Mouse (Mus musculus) liver, embryonic 15.5 days (tissue): ENCODE measurements at regions not wholly inside any gene's neighbourhood (a gene's known extent, or its start where the extent isn't known, plus 50 kb on each side); places are given as distances from the start of the nearest gene placed in this dataset.

Experiments
- ATAC-seq: fragments of 200-750 bp; cut with Nextera tagmentation; 2 replicates; pipeline ENCODE4 v1.8.0; 2017; ENCODE audit warnings: moderate number of reproducible peaks, mild to moderate bottlenecking, moderate library complexity; ENCODE audit not compliant: insufficient read depth
- H3K27ac ChIP-seq: fragments of 300-500 bp; sonication (generic); replicated peaks from 2 replicates; pipeline ENCODE4 v1.5.1; 2015; ENCODE audit warnings: mild to moderate bottlenecking, inconsistent platforms
- H3K27me3 ChIP-seq: fragments of 300-500 bp; sonication (generic); 2 replicates; pipeline ENCODE4 v1.6.1; 2015; ENCODE audit warnings: mild to moderate bottlenecking, inconsistent platforms
- H3K36me3 ChIP-seq: fragments of 300-500 bp; sonication (generic); replicated peaks from 2 replicates; pipeline ENCODE4 v1.6.1; 2015; ENCODE audit warnings: moderate library complexity, mild to moderate bottlenecking, inconsistent platforms
- H3K4me1 ChIP-seq: fragments of 300-500 bp; sonication (generic); replicated peaks from 2 replicates; pipeline ENCODE4 v1.6.1; 2015; ENCODE audit warnings: inconsistent platforms
- H3K4me2 ChIP-seq: fragments of 300-500 bp; sonication (generic); 2 replicates; pipeline ENCODE4 v1.6.1; 2015; ENCODE audit warnings: moderate library complexity, mild to moderate bottlenecking, inconsistent platforms
- H3K4me3 ChIP-seq: fragments of 300-500 bp; sonication (generic); replicated peaks from 2 replicates; pipeline ENCODE4 v1.5.1; 2015; ENCODE audit warnings: mild to moderate bottlenecking, inconsistent platforms
- H3K9ac ChIP-seq: fragments of 300-500 bp; sonication (generic); 2 replicates; pipeline ENCODE4 v1.6.1; 2015; ENCODE audit warnings: moderate library complexity, mild to moderate bottlenecking, inconsistent platforms
- H3K9me3 ChIP-seq: fragments of 300-500 bp; sonication (generic); replicated peaks from 2 replicates; pipeline ENCODE4 v1.6.1; 2016; ENCODE audit warnings: inconsistent platforms
- WGBS: fragments of 180-500 bp; shearing (Covaris S2); methylation state at CpG from one replicate; pipeline ENCODE4 v1.1.7; 2015; ENCODE audit warnings: mixed read lengths; ENCODE audit not compliant: insufficient replicate concordance; 5-methylcytosine and 5-hydroxymethylcytosine counted together

DNA sequence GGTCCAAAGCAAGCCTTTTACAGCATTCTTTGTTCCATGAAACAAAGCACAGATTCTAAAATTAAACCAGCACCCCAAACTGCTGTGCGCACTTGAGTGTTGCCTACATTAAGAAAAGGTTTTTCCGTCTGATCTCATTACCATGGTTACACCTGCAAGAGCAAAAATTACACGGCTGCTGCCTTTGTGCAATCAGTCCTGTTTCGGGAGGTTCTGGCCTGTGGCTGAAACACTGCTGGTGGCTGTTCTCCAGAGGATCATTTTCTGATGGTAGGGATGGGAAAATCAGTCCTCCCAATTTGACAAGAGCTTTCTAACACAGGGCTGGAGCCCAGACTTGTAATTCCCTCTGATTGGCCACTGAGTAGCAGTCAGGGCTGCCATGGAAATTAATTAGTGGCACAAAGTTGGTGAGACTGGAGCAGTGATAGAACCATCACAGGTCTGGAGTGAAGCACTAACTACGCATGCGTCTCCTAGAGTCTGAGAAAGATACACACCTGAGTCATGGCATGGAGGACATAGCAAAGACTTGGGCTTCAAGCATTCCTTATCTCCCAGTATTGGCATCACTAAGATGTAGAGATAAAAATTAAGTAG lies 114.8 kb upstream of the Fam49a start:
- Histone ChIP-seq H3K9ac (no peak overlapping the region), H3K27me3 (no peaks in the 10 kb centered on the region), H3K27ac (no peak overlapping the region), H3K9me3 (no peaks in the 10 kb centered on the region), H3K4me3 (no peak overlapping the region), H3K36me3 (no peaks in the 10 kb centered on the region), H3K4me1 (no peaks in the 10 kb centered on the region), H3K4me2 (no peak overlapping the region)
- 72% methylated on average over 6 of the region's 6 CpGs for WGBS
- no peak for ATAC-seq

DNA sequence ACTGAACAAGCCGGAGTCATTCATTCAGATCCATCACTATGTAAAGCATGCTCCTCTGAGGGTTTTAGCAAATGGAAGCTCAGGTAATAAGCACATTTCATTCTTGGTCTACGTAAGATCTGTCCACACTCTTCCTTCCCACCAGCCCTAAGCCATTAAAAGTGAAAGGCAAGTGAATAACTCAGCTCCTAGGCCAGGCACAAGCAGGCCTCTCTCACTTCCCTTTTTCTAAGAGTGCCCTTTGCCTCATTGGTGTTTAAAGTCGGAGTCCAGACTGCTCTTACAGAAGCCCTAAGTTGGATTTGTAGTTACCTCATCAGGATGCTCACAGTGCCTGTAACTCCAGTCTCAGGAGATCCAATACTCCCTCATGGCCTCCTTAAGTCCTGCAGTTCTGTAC lies 114.1 kb upstream of the Fam49a start:
- WGBS, result 45% methylated on average over 3 of the region's 3 CpGs
- H3K9me3 ChIP-seq, result no peaks in the 10 kb centered on the region

DNA sequence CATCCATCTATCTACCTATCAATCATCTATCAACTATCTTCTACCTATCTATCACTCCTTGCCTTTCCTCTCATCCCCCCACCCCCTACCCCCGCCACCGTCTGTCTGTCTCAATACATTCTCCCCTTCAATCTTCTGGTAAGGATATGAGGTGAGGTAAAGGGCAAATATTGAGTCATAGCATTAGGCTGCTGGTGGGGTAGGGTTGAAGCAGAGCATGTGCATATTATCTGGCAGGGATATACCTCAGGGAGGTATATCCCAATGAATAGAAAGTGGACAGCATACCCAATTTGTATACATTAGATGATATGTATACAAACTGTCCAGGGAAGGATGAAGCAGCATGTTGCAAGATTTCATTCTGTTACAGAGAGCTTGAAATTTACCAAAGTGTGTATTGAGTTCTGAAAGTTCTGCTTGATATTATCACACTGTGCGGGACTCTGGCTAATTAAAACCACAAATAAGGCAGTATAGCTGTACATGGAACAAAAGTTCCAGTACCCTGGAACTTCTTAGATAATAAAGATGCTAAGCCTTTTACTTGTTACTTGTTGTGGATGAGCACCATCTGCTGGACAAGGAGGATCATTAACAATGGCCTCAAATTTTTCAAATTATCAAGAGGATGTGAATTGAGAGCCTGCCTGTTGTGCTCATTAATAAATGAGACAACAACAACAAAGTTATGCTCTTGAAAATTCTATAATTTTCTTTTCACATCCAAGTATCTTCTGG lies 113.1 kb upstream of the Fam49a start:
- H3K4me2 ChIP-seq, result no peak overlapping the region
- no peak for ATAC-seq
- no peak overlapping the region for H3K27ac ChIP-seq
- no peak overlapping the region for H3K9ac ChIP-seq
- H3K4me3 ChIP-seq, result no peak overlapping the region
- no peaks in the 10 kb centered on the region for H3K27me3 ChIP-seq
- WGBS, result 40% methylated on average over 3 of the region's 3 CpGs
- H3K9me3 ChIP-seq, result no peaks in the 10 kb centered on the region
- H3K4me1 ChIP-seq, result no peaks in the 10 kb centered on the region
- no peaks in the 10 kb centered on the region for H3K36me3 ChIP-seq

More for the DNA sequence above, 114.1 kb upstream of the Fam49a start:
- Histone ChIP-seq H3K9ac (no peak overlapping the region), H3K4me3 (no peak overlapping the region), H3K4me2 (no peak overlapping the region), H3K27ac (no peak overlapping the region), H3K27me3 (no peaks in the 10 kb centered on the region), H3K4me1 (no peaks in the 10 kb centered on the region), H3K36me3 (no peaks in the 10 kb centered on the region)
- no peak for ATAC-seq

DNA sequence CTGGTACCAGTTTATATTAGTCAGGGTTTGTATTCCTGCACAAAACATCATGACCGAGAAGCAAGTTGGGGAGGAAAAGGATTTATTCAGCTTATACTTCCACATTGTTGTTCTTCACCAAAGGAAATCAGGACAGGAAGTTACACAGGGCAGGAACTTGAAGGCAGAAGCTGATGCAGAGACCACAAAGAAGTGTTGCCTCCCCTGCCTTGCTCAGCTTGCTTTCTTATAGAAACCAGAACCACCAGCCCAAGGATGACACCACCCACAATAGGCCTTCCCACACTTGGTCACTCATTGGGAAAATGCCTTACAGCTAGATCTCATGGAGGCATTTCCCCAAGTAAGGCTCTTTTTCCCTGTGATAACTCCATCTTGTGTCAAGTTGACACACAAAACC lies 97.5 kb upstream of the Fam49a start:
- H3K9me3 ChIP-seq, result no peaks in the 10 kb centered on the region
- 10% methylated on average over 1 of the region's 1 CpGs for WGBS
- no peaks in the 10 kb centered on the region for H3K4me1 ChIP-seq
- no peaks in the 10 kb centered on the region for H3K27me3 ChIP-seq
- H3K4me3 ChIP-seq, result no peak overlapping the region
- no peak overlapping the region for H3K4me2 ChIP-seq
- H3K27ac ChIP-seq, result no peak overlapping the region
- H3K36me3 ChIP-seq, result no peaks in the 10 kb centered on the region
- no peak overlapping the region for H3K9ac ChIP-seq
- ATAC-seq, result no peak

DNA sequence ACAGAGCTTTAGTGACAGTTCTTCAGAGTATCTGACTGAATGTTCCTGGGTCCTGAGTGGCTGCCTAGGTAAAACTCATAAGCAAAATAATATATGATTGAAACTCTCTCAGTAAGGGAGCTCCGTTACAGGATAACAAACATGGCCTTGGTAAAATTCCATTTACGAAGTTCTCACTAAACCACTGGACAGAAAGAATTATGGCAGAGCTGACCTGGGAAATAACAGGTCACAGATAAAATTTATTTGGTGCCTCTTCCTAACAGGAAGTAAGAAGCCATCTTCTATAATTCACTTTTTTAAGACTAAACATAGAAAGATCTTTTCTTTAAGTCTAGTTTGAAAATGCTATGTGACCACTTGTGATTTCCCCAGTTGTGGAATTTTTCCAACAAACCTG lies 91.4 kb upstream of the Fam49a start:
- Histone ChIP-seq H3K4me2 (no peak overlapping the region), H3K27me3 (no peaks in the 10 kb centered on the region), H3K36me3 (no peaks in the 10 kb centered on the region), H3K4me1 (no peaks in the 10 kb centered on the region), H3K9me3 (no peaks in the 10 kb centered on the region), H3K4me3 (no peak overlapping the region), H3K9ac (no peak overlapping the region), H3K27ac (no peak overlapping the region)
- no peak for ATAC-seq
- WGBS, result 66% methylated on average over 2 of the region's 2 CpGs

DNA sequence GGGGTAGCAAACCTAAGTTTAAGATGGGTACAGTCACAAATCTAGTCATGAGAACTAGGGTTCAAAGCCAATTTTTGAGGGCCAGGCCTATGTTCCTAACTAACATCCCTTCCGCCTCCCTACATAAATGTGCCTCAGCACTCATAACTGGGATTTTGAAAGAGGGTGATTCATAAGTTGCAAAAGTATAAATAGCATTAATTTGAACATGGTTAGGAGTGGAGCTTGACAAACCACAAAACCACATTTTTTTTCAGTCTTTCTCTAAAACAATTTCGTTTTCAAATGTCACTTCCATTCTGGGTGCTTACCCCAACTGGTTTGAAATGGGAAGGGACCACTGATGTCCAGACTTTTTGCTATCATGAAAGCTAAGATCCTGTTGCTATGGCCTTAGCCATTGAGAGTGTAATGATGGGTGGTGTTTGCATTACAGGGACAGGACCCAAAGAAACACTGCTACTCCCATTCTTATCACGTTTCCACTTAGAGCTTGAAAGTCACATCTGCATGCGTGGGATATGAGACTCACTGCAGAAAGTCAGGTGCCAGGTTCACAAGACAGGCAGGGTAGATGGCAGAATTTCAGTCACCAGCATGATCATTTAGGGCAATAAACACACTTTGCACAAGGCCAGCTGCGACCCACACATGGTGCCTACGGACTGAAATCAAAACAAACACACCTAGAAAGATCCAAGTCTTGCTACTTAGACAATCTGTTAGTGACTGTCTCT lies 89.7 kb upstream of the Fam49a start:
- Histone ChIP-seq H3K27me3 (no peaks in the 10 kb centered on the region), H3K4me3 (no peak overlapping the region), H3K27ac (no peak overlapping the region), H3K4me2 (no peak overlapping the region), H3K9me3 (no peaks in the 10 kb centered on the region), H3K36me3 (no peaks in the 10 kb centered on the region), H3K4me1 (peaks cover 6% of the 10 kb centered on the region; the same call in 1 of the 2 replicates), H3K9ac (no peak overlapping the region)
- ATAC-seq, result no peak
- 40% methylated on average over 6 of the region's 6 CpGs for WGBS

DNA sequence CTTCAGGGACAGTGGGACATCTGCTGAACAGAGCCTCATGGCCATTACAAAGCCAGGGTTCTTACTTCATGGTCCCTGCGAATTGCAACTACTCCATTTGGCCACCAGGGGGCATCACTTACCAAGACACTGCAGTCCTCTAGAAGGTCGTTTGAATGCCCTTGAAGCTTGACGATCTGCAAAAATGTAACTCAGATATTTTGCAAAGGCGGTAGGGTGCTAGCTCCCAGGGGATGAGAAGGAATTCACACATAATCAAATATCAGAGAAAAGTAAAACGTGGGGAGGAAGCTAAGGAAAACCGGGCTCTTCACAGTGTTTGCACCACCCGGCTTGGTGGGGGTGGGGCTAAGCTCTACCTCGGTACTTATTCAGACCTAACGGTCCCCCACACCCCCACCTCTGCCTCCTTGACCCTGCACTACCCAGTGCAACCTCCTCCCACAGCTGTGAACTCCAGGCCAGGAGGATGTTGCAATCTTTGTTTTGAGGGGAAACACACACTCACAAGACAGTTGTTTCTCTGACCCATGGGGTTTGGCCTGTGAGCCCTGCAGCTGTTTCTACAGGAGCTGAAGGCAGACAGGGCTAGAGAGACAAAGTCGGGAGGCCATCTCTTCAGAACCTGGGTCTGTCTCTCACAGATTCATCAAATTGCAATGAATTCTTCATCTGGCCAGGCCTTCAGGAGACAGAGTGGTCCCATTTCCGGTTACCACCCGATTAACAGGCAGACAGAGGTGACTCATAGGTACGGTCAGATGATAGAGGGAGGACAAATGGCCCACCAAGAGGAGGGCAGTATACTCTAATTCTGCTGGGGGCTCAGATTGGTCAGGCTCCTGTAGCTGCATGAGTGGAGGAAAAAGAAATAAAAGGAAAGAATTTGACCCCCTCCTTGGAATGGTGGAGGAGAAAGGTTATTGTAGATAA lies 85.3 kb upstream of the Fam49a start:
- WGBS, result 9% methylated on average over 13 of the region's 13 CpGs
- peak overlapping the region; percentile 36 for H3K4me3 ChIP-seq
- H3K27me3 ChIP-seq, result no peaks in the 10 kb centered on the region
- peak overlapping the region; percentile 56 for H3K4me2 ChIP-seq
- no peaks in the 10 kb centered on the region for H3K36me3 ChIP-seq
- peaks cover 6% of the 10 kb centered on the region; the same call in 1 of the 2 replicates for H3K4me1 ChIP-seq
- no peak overlapping the region for H3K9ac ChIP-seq
- no peaks in the 10 kb centered on the region for H3K9me3 ChIP-seq
- ATAC-seq, result peak; percentile 68
- no peak overlapping the region for H3K27ac ChIP-seq

DNA sequence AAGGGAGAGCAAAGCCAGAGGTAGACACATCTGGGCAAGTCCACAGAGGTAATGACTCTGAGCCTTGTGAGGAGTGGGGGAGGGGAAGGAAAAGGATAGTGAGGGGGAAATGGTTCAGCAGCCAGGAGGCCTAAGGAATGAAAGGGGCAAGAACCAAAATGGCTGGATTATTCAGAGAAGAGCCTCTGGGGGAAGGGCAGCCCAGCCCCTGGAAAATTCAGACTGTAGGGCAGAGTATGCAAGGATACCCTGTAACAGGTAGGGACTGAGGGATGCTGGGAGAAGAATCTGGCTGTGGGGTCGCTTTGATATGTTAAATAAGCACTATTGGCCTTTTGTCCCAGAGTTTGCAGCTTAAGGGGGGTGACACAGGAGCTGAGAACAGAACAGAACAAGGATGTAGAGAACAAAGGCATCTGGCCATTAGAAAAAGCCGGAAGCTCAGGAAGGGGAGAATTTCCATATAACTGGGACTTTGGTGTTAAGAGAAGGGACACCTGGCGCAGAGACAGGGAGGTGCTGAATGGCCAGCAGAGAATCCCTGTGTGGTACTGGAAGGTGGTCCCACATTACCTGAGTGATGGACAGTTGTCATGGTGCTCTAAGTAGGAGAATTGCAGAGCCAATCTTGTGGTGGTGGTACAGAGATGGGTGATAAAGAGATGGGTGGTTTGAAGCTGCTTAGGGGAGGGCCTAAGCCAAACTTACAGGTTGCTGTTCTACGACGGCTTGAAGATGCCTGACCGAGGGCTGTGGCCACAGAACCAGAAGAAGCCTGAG lies 84.5 kb upstream of the Fam49a start:
- 65% methylated on average over 6 of the region's 6 CpGs for WGBS
- Histone ChIP-seq H3K9ac (no peak overlapping the region), H3K4me1 (peaks cover 6% of the 10 kb centered on the region; the same call in 1 of the 2 replicates), H3K27ac (no peak overlapping the region), H3K4me2 (no peak overlapping the region), H3K4me3 (no peak overlapping the region), H3K27me3 (no peaks in the 10 kb centered on the region), H3K9me3 (no peaks in the 10 kb centered on the region), H3K36me3 (no peaks in the 10 kb centered on the region)
- no peak for ATAC-seq

DNA sequence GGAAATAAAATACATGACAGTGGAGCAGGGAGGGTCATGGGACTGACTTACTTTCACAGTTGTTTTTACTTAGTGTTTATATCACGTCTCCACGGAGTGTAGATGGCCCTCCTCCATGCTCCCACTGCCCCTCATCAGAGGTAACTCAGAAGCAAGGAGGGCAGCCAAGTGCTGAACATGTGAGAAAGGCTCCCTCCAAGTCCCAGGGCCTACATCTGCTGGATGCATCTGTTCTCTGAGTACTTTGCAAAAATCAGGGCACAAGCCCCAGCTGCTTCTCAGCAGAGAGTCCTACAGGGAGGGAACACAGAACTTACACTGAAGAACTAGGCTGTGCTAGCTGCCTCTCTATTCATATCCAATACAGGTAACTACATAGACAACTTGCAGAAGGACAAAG lies 83.5 kb upstream of the Fam49a start:
- H3K9ac ChIP-seq, result no peak overlapping the region
- no peaks in the 10 kb centered on the region for H3K27me3 ChIP-seq
- H3K4me2 ChIP-seq, result no peak overlapping the region
- H3K4me1 ChIP-seq, result peaks cover 6% of the 10 kb centered on the region; the same call in 1 of the 2 replicates
- 71% methylated on average over 2 of the region's 2 CpGs for WGBS
- H3K27ac ChIP-seq, result no peak overlapping the region
- ATAC-seq, result no peak
- H3K4me3 ChIP-seq, result no peak overlapping the region
- no peaks in the 10 kb centered on the region for H3K9me3 ChIP-seq
- H3K36me3 ChIP-seq, result no peaks in the 10 kb centered on the region

DNA sequence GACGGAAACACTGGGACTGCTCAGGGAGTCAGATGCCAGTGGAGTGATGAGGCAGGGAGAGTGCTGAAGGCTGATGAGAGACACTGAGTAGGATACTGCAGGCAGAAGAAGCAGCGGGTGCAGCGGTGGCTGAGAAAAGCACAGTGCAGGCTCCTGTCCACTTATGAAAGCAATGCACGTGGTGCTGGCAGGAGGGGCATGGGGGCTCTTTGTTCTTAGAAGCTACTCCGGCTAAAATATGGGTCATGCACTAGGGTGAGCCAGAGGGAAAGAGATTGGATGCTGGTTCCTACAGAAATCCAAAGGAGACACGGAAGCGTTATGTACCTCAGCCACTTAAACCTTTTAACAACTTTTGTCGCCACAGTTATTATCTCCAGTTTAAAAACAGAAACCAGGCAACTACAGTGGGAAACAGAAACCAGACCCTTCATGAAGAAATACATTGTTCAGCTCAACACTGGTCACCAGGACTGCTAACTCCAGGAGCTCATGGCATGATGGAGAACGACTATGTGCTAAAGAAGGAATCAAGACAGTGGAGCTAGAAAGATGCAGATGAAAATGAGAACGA lies 82.6 kb upstream of the Fam49a start:
- no peak overlapping the region for H3K4me2 ChIP-seq
- H3K9ac ChIP-seq, result no peak overlapping the region
- peaks cover 6% of the 10 kb centered on the region; the same call in 1 of the 2 replicates for H3K4me1 ChIP-seq
- H3K27me3 ChIP-seq, result no peaks in the 10 kb centered on the region
- no peaks in the 10 kb centered on the region for H3K36me3 ChIP-seq
- no peak overlapping the region for H3K27ac ChIP-seq
- H3K9me3 ChIP-seq, result no peaks in the 10 kb centered on the region
- 62% methylated on average over 10 of the region's 10 CpGs for WGBS
- ATAC-seq, result no peak
- no peak overlapping the region for H3K4me3 ChIP-seq
